In the genomic region with DNA sequence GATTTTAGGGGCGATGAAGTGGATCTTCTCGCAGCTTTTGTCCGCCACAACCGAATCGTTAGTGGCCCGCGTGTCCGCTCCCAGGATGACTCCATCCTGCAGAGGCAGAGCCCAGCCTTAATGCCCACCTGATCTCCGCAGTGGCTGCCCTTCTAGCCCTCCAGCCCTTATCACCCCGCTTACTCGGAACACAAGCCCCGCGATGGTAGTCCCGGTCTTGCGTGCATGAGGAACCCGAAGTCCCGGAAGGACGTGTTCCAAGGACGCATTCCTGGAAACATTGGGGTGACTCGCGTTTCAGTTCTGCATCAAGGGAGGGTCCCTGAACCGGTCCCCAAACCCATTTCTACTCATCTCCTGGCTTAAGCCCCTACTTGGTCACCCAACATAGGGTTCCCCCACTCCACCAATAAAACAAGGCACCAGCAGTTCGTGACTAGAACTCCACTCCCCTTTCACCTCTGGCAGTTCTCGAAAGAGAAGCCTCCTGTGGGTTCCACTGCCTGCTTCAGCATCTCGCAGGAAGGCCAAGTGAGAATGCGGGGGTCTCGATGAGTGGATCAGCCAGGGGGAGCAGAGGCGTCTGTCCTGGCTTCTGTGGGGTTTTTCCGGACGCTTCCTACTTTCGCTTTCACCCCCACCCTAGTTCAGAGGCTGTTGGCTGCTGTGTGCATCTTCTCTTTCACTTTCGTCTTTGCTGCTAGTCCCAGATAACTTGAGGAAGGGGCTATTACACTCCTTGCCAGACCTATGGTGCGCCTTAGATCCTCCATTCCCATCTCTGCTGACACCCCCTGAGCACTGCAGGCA, we compare ENCODE assay signal across 8 mouse cellular contexts. TPM values are rescaled to one million over a fixed set of nuclear protein-coding genes. Genes with fewer than 3 reads are reported as not detected.
A peak's percentile ranks its signal among the peaks of the same experiment; 100 is the strongest.
DNase-seq lines count a peak whose midpoint lies in the region; ATAC-seq and TF ChIP-seq lines count a peak whose summit lies in the region.

No protein-coding gene starts in this region.

- H3K36me3 ChIP-seq in forebrain, embryonic 14.5 days (ENCODE audit: control insufficient read depth, insufficient read depth, low read length), result 0 out of 2 replicates have a peak, but pooled peaks cover 2% of the 10 kb centered on the region
- no peaks in the 10 kb centered on the region for H3K36me3 ChIP-seq in hindbrain, embryonic 15.5 days
- peaks cover 28% of the 10 kb centered on the region for H3K36me3 ChIP-seq in limb, embryonic 10.5 days
- H3K36me3 ChIP-seq in midbrain, embryonic 10.5 days, result no peaks in the 10 kb centered on the region; the same call in 1 of the 2 replicates
- peaks cover 7% of the 10 kb centered on the region for H3K36me3 ChIP-seq in stomach, embryonic 14.5 days (ENCODE audit: control insufficient read depth, insufficient read depth, low read length)

- H3K4me3 ChIP-seq in left cerebral cortex, adult 2 months, result peak overlapping the region; percentile 70
- peak overlapping the region; percentile 55 for H3K4me3 ChIP-seq in forebrain, embryonic 14.5 days (ENCODE audit: low read depth, low read length)
- peak overlapping the region; percentile 56 for H3K4me3 ChIP-seq in hindbrain, embryonic 15.5 days
- H3K4me3 ChIP-seq in limb, embryonic 10.5 days, result peak overlapping the region; percentile 83
- H3K4me3 ChIP-seq in midbrain, embryonic 10.5 days, result peak overlapping the region; percentile 86
- peak overlapping the region; percentile 65 for H3K4me3 ChIP-seq in stomach, embryonic 14.5 days (ENCODE audit: low read depth, low read length)

- ATAC-seq in forebrain, embryonic 14.5 days, result peak; percentile 4; the same call in 1 of the 2 replicates
- ATAC-seq in hindbrain, embryonic 15.5 days (ENCODE audit: low FRiP score, low read depth), result peak; percentile 36
- ATAC-seq in stomach, embryonic 14.5 days (ENCODE audit: insufficient number of reproducible peaks, insufficient read depth, low FRiP score, low read depth), result no peak

- H3K4me2 ChIP-seq in forebrain, embryonic 14.5 days (ENCODE audit: low read length), result peak overlapping the region; percentile 75
- H3K4me2 ChIP-seq in hindbrain, embryonic 15.5 days, result peak overlapping the region; percentile 92
- H3K4me2 ChIP-seq in stomach, embryonic 14.5 days (replicated peaks; ENCODE audit: low read depth, low read length), result peak overlapping the region; percentile 97

- TF ChIP-seq CTCF in left cerebral cortex, adult 2 months (IDR thresholded peaks at IDR 0.05), result no peak

- intact Hi-C loops in left cerebral cortex, adult 2 months (cut with DNase I), result no loop called here

- WGBS in forebrain, embryonic 14.5 days, result 2% methylated on average over 33 of the region's 33 CpGs
- 2% methylated on average over 33 of the region's 33 CpGs for WGBS in hindbrain, embryonic 15.5 days
- WGBS in limb, embryonic 10.5 days, result 1% methylated on average over 33 of the region's 33 CpGs
- 2% methylated on average over 33 of the region's 33 CpGs for WGBS in midbrain, embryonic 10.5 days
- 1% methylated on average over 33 of the region's 33 CpGs for WGBS in stomach, embryonic 14.5 days

- peak in 1 of 2 experiments; percentile 53 for DNase-seq in left cerebral cortex, adult 2 months (ENCODE audit: extremely low spot score in 1 of 2, low spot score in 2 of 2)
- no peak for DNase-seq in left cerebral cortex, adult 11 months (ENCODE audit: low spot score)
- peak; percentile 66 for DNase-seq in brain, adult 2 months (ENCODE audit: low read depth, low spot score)
- peak; percentile 45 for DNase-seq in forebrain, embryonic 14.5 days (ENCODE audit: low spot score)
- peak; percentile 44 for DNase-seq in limb, embryonic 10.5 days (ENCODE audit: low spot score)
- DNase-seq in midbrain, embryonic 10.5 days (ENCODE audit: low spot score), result peak; percentile 32

- peak overlapping the region; percentile 98 for H3K27ac ChIP-seq in left cerebral cortex, adult 2 months
- peak overlapping the region; percentile 70 for H3K27ac ChIP-seq in forebrain, embryonic 14.5 days (ENCODE audit: low read depth, low read length)
- H3K27ac ChIP-seq in hindbrain, embryonic 15.5 days (replicated peaks), result peak overlapping the region; percentile 94
- H3K27ac ChIP-seq in limb, embryonic 10.5 days, result peak overlapping the region; percentile 89
- H3K27ac ChIP-seq in midbrain, embryonic 10.5 days (replicated peaks), result peak overlapping the region; percentile 92
- H3K27ac ChIP-seq in stomach, embryonic 14.5 days (ENCODE audit: low read length), result peak overlapping the region; percentile 70

- H3K4me1 ChIP-seq in forebrain, embryonic 14.5 days (ENCODE audit: control insufficient read depth, insufficient read depth, low read length), result peaks cover 5% of the 10 kb centered on the region
- H3K4me1 ChIP-seq in hindbrain, embryonic 15.5 days (replicated peaks), result peaks cover 26% of the 10 kb centered on the region
- H3K4me1 ChIP-seq in limb, embryonic 10.5 days, result peaks cover 33% of the 10 kb centered on the region
- H3K4me1 ChIP-seq in midbrain, embryonic 10.5 days, result peaks cover 25% of the 10 kb centered on the region
- no peaks in the 10 kb centered on the region for H3K4me1 ChIP-seq in stomach, embryonic 14.5 days (ENCODE audit: control insufficient read depth, insufficient read depth, low read length)

- H3K9ac ChIP-seq in forebrain, embryonic 14.5 days (ENCODE audit: low read length), result peak overlapping the region; percentile 77
- H3K9ac ChIP-seq in hindbrain, embryonic 15.5 days, result peak overlapping the region; percentile 78
- H3K9ac ChIP-seq in stomach, embryonic 14.5 days (replicated peaks; ENCODE audit: low read depth, low read length), result peak overlapping the region; percentile 43

- no peaks in the 10 kb centered on the region for H3K9me3 ChIP-seq in forebrain, embryonic 14.5 days (replicated peaks; ENCODE audit: control insufficient read depth, low read length)
- H3K9me3 ChIP-seq in hindbrain, embryonic 15.5 days, result no peaks in the 10 kb centered on the region
- H3K9me3 ChIP-seq in limb, embryonic 10.5 days (replicated peaks), result no peaks in the 10 kb centered on the region
- H3K9me3 ChIP-seq in midbrain, embryonic 10.5 days (replicated peaks), result no peaks in the 10 kb centered on the region
- H3K9me3 ChIP-seq in stomach, embryonic 14.5 days (ENCODE audit: control insufficient read depth, low read depth, low read length), result no peaks in the 10 kb centered on the region

- H3K27me3 ChIP-seq in forebrain, embryonic 14.5 days (replicated peaks; ENCODE audit: control insufficient read depth, insufficient read depth, low read length), result no peaks in the 10 kb centered on the region
- no peaks in the 10 kb centered on the region for H3K27me3 ChIP-seq in hindbrain, embryonic 15.5 days
- no peaks in the 10 kb centered on the region for H3K27me3 ChIP-seq in limb, embryonic 10.5 days (ENCODE audit: low read depth, poor library complexity, severe bottlenecking)
- H3K27me3 ChIP-seq in midbrain, embryonic 10.5 days (ENCODE audit: low read depth, poor library complexity, severe bottlenecking), result no peaks in the 10 kb centered on the region
- H3K27me3 ChIP-seq in stomach, embryonic 14.5 days (ENCODE audit: control insufficient read depth, insufficient read depth, low read length), result no peaks in the 10 kb centered on the region

RNA-seq across cellular contexts. Expression of a gene that starts 0.5 kb away (rescaled TPM):
- 10 to 100 TPM; 90.3 to 91.9 TPM for total RNA-seq in left cerebral cortex, adult 2 months (2021)
- 48.2 and 57.8 TPM in 2 replicates for polyA plus RNA-seq in forebrain, embryonic 14.5 days (2014; fragmentation: Nextera tagmentation; extraction: Ambion mirVana)
- 74.7 and 75.2 TPM in 2 replicates for polyA plus RNA-seq in hindbrain, embryonic 15.5 days (2015; fragmentation: Nextera tagmentation; extraction: Ambion mirVana)
- 28.9 and 40.3 TPM in 2 replicates for polyA plus RNA-seq in limb, embryonic 10.5 days (2016; fragmentation: Nextera tagmentation; extraction: Ambion mirVana)
- polyA plus RNA-seq in midbrain, embryonic 10.5 days (2016; fragmentation: Nextera tagmentation; extraction: Ambion mirVana), result 29.1 TPM in 2 replicates
- polyA plus RNA-seq in stomach, embryonic 14.5 days (2014; fragmentation: Nextera tagmentation; extraction: Ambion mirVana), result 40.0 and 42.6 TPM in 2 replicates

RNA-seq across cellular contexts. Expression of a gene that starts 4.0 kb away (rescaled TPM):
- total RNA-seq in left cerebral cortex, adult 2 months (2021), result 1 to 10 TPM; 1.5 to 2.6 TPM
- polyA plus RNA-seq in forebrain, embryonic 14.5 days (2014; fragmentation: Nextera tagmentation; extraction: Ambion mirVana), result 1.9 and 2.5 TPM in 2 replicates
- 3.4 and 4.7 TPM in 2 replicates for polyA plus RNA-seq in hindbrain, embryonic 15.5 days (2015; fragmentation: Nextera tagmentation; extraction: Ambion mirVana)
- polyA plus RNA-seq in limb, embryonic 10.5 days (2016; fragmentation: Nextera tagmentation; extraction: Ambion mirVana), result 1.6 and 2.0 TPM in 2 replicates
- 1.3 and 1.4 TPM in 2 replicates for polyA plus RNA-seq in midbrain, embryonic 10.5 days (2016; fragmentation: Nextera tagmentation; extraction: Ambion mirVana)
- 0.67 and 0.98 TPM in 2 replicates for polyA plus RNA-seq in stomach, embryonic 14.5 days (2014; fragmentation: Nextera tagmentation; extraction: Ambion mirVana)

RNA-seq across cellular contexts. Expression of a gene that starts 5.5 kb away (rescaled TPM):
- 10 to 100 TPM; 25.3 to 25.8 TPM for total RNA-seq in left cerebral cortex, adult 2 months (2021)
- 0.17 and 0.48 TPM in 2 replicates for polyA plus RNA-seq in forebrain, embryonic 14.5 days (2014; fragmentation: Nextera tagmentation; extraction: Ambion mirVana)
- 4.5 and 5.0 TPM in 2 replicates for polyA plus RNA-seq in hindbrain, embryonic 15.5 days (2015; fragmentation: Nextera tagmentation; extraction: Ambion mirVana)
- polyA plus RNA-seq in limb, embryonic 10.5 days (2016; fragmentation: Nextera tagmentation; extraction: Ambion mirVana), result 2.0 and 2.1 TPM in 2 replicates
- polyA plus RNA-seq in midbrain, embryonic 10.5 days (2016; fragmentation: Nextera tagmentation; extraction: Ambion mirVana), result 1.0 and 1.2 TPM in 2 replicates
- polyA plus RNA-seq in stomach, embryonic 14.5 days (2014; fragmentation: Nextera tagmentation; extraction: Ambion mirVana), result 1.6 and 2.1 TPM in 2 replicates

RNA-seq across cellular contexts. Expression of a gene that starts 28.2 kb away (rescaled TPM):
- total RNA-seq in left cerebral cortex, adult 2 months (2021), result 10 to 100 TPM; 18.2 to 19.8 TPM
- polyA plus RNA-seq in forebrain, embryonic 14.5 days (2014; fragmentation: Nextera tagmentation; extraction: Ambion mirVana), result 5.1 and 9.4 TPM in 2 replicates
- 11.9 and 12.9 TPM in 2 replicates for polyA plus RNA-seq in hindbrain, embryonic 15.5 days (2015; fragmentation: Nextera tagmentation; extraction: Ambion mirVana)
- 31.9 and 37.7 TPM in 2 replicates for polyA plus RNA-seq in limb, embryonic 10.5 days (2016; fragmentation: Nextera tagmentation; extraction: Ambion mirVana)
- polyA plus RNA-seq in midbrain, embryonic 10.5 days (2016; fragmentation: Nextera tagmentation; extraction: Ambion mirVana), result 16.9 and 18.7 TPM in 2 replicates
- 38.1 and 39.3 TPM in 2 replicates for polyA plus RNA-seq in stomach, embryonic 14.5 days (2014; fragmentation: Nextera tagmentation; extraction: Ambion mirVana)

RNA-seq across cellular contexts. Expression of a gene that starts 37.5 kb away (rescaled TPM):
- total RNA-seq in left cerebral cortex, adult 2 months (2021), result 1 to 10 TPM; 6.6 to 8.7 TPM
- polyA plus RNA-seq in forebrain, embryonic 14.5 days (2014; fragmentation: Nextera tagmentation; extraction: Ambion mirVana), result 8.2 and 8.5 TPM in 2 replicates
- polyA plus RNA-seq in hindbrain, embryonic 15.5 days (2015; fragmentation: Nextera tagmentation; extraction: Ambion mirVana), result 11.0 and 11.8 TPM in 2 replicates
- polyA plus RNA-seq in limb, embryonic 10.5 days (2016; fragmentation: Nextera tagmentation; extraction: Ambion mirVana), result 34.4 and 45.9 TPM in 2 replicates
- 29.9 and 32.2 TPM in 2 replicates for polyA plus RNA-seq in midbrain, embryonic 10.5 days (2016; fragmentation: Nextera tagmentation; extraction: Ambion mirVana)
- polyA plus RNA-seq in stomach, embryonic 14.5 days (2014; fragmentation: Nextera tagmentation; extraction: Ambion mirVana), result 30.2 and 30.5 TPM in 2 replicates
